Mouse (Mus musculus) cerebellum, adult 2 months (tissue): ENCODE data around the gene Vcam1.

Experiments
- CTCF ChIP-seq: fragments of 200-500 bp; IDR thresholded peaks from 2 replicates; pipeline ENCODE4 v1.5.1; 2011; ENCODE audit warnings: low read depth, mild to moderate bottlenecking, control low read depth, low read length, moderate library complexity, borderline replicate concordance; ENCODE audit not compliant: insufficient read depth
- POLR2A ChIP-seq: fragments of 200-500 bp; IDR thresholded peaks from 2 replicates; pipeline ENCODE4 v1.6.1; 2011; ENCODE audit warnings: low read length, control low read depth, borderline replicate concordance; ENCODE audit not compliant: insufficient read depth

GRCm38 (mm10) chr3:116165030-116165429, 35.5 kb upstream of the Vcam1 start:
- TF ChIP-seq CTCF: no peak
- no peak for TF ChIP-seq POLR2A
